Mouse (Mus musculus): Measurements from ENCODE around the gene Tlx3. TPM values are rescaled to one million over a fixed set of nuclear protein-coding genes. Genes with fewer than 3 reads are reported as not detected.

The Tlx3 gene
- not detected in 2 replicates for total RNA-seq (2017)

- ATAC-seq (replicated peaks in 1 of 2; ENCODE audit: insufficient read depth in 1 of 2, low FRiP score in 2 of 2, low TSS enrichment in 1 of 2, low read depth in 1 of 2, poor library complexity in 2 of 2, severe bottlenecking in 2 of 2) = no peak
Measured at GRCm38 (mm10) chr11:33203383-33204328, at the start of gene Tlx3. Gene Tlx3 (minus strand): TSS chr11:33203589.

GRCm38 (mm10) chr11:33240295-33240694, 36.9 kb upstream of the Tlx3 start:
- no peak for ATAC-seq (replicated peaks in 1 of 2; ENCODE audit: insufficient read depth in 1 of 2, low FRiP score in 2 of 2, low TSS enrichment in 1 of 2, low read depth in 1 of 2, poor library complexity in 2 of 2, severe bottlenecking in 2 of 2)

DNA sequence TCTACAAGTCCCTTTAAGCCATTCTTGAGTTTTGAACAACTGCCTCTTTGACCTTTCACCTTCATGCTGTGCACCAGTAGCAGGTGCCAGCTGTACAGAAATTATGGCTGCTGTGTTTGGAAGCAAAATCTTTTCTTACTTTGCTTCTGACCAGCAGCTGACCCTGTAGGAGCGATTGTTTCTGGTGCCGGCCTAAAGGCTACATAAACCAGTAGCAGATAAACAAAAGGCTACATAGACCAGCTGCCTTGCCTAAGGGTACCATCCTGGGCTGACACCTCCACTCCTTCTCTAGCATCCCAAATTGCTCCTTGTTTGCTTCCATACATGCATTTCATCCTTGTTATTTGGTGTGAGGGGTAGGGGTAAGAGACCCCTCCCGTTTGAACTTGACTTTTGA, 30.7 kb upstream of the Tlx3 start:
- ATAC-seq (replicated peaks in 1 of 2; ENCODE audit: insufficient read depth in 1 of 2, low FRiP score in 2 of 2, low TSS enrichment in 1 of 2, low read depth in 1 of 2, poor library complexity in 2 of 2, severe bottlenecking in 2 of 2) = no peak

DNA sequence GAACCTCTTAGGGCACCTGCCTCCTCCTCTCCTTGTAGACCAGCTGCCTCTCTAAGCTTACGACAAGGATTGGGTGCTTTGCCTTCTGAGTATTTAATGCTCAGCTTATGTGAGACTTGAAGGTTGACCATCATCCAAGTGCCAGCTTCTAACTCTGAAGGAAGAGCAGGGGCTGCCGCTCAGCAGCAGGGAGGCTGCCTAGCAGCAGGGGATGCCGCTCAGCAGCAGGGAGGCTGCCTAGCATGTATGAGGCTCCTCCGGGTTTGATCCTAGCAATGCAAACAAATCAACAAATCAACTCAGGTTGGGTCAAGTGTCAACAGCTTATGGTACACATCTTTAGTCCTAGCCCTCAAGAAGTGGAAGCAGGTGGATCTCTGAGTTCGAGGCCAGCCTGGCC, 28.7 kb upstream of the Tlx3 start:
- no peak for ATAC-seq (replicated peaks in 1 of 2; ENCODE audit: insufficient read depth in 1 of 2, low FRiP score in 2 of 2, low TSS enrichment in 1 of 2, low read depth in 1 of 2, poor library complexity in 2 of 2, severe bottlenecking in 2 of 2)

DNA sequence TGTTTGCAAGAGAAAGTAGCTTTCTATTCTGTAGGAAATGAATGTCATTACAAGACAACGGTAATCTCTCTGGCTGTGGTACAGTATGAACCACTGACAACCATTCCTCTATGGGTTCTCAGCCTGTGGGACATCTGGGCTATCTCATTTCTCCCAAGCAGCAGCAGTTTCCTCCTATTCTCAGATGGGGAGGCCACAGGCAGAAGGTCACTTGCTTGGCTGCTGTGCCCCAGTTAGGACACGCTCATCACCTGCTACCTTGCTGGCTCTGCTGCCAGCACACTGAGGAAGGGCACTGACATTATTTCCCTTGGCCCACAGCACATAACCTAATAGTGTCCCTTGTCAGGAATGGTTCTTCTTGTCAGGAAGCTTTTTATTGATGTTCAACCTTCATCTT, 24.8 kb upstream of the Tlx3 start:
- no peak for ATAC-seq (replicated peaks in 1 of 2; ENCODE audit: insufficient read depth in 1 of 2, low FRiP score in 2 of 2, low TSS enrichment in 1 of 2, low read depth in 1 of 2, poor library complexity in 2 of 2, severe bottlenecking in 2 of 2)

DNA sequence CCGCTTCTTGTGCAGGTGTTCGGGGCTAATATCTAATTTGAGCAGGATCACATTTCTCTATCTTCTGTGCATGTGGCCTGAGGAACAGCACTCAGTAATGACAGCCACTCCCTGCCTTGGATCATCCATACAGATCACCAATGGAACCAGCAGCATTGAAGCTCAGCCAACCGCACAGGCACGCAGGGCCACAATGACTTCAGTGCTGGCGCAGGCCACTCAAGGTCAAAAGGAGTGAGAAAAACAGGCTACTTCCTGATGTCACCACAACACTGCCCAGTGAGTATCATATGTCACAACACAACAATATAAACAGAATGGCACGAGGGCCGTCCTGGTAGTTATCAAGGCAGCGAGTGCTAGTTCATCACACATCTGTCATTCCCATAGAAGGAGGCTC, 23.1 kb upstream of the Tlx3 start:
- no peak for ATAC-seq (replicated peaks in 1 of 2; ENCODE audit: insufficient read depth in 1 of 2, low FRiP score in 2 of 2, low TSS enrichment in 1 of 2, low read depth in 1 of 2, poor library complexity in 2 of 2, severe bottlenecking in 2 of 2)

DNA sequence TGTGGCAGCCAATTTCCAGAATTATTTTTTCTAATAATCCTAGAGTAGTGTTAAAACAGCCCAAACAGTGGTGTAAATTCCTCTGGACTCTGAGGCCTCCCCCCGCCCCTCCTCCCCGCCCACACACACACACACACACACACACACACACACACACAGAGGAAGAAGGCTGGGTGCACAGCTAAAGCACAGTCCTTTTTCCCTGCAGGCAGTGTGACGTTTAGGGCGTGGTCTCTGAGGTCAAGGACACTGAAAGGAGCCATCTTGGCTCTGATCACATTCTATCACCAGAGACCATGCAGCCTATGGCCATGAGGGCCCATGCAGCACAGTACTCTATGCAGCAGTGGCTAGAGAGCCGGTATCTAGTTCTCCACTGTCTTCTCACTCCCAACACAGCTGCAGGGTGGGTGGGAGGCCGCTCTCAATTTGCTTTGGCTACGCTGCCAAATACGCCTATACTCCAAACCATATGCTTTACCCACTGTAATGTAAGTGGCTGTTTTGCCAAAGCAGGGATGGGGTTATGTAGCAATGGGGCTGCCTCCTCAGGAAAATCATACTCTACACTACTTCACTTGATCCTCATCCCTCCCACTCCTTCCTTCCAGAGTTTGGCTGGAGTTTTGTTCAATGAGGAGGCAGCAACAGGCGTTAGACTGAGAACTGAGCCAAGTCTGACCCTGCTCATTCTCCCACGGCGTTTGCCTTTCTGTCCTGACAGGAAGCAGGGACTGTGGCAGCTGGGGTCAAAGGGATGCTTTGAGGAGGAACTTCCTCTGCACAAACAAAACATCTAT, 18.4 kb upstream of the Tlx3 start:
- ATAC-seq (replicated peaks in 1 of 2; ENCODE audit: insufficient read depth in 1 of 2, low FRiP score in 2 of 2, low TSS enrichment in 1 of 2, low read depth in 1 of 2, poor library complexity in 2 of 2, severe bottlenecking in 2 of 2) = no peak

- no peak for ATAC-seq (replicated peaks in 1 of 2; ENCODE audit: insufficient read depth in 1 of 2, low FRiP score in 2 of 2, low TSS enrichment in 1 of 2, low read depth in 1 of 2, poor library complexity in 2 of 2, severe bottlenecking in 2 of 2)
Measured at GRCm38 (mm10) chr11:33220763-33221162, 17.4 kb upstream of the Tlx3 start.

DNA sequence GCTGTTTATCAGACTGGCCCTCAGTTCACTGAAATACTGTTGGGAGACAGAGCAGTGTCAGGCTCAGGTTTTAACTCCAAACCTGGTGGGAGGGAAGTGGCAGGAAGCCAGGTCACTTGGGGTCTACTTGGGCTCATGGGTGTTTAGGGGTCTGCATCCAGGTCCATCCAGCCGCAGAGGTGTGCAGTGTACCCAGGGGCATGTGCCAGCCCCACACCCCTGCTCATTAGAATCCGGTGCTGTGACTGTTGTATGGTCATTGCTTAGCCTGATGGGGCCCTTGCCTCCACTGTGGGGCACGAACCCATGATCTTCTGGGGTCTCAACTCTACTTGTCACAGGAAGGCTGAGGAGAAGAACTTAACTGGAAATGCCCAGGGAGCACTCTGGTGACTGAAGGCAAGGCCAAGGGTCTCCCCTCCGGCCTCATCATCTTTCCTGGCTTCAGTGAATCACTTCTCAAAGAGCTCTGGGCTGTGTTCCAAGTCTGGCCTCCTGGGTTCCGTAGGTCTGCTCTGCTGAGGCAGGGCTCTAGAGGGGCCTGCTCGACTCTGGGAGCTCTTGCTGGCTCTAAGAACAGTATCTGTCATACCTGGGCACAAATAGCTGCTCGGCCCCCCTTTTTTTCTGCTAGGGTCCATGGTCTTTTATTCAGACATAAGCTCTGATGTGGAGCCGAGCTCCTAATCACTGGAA, 14.1 kb upstream of the Tlx3 start:
- no peak for ATAC-seq (replicated peaks in 1 of 2; ENCODE audit: insufficient read depth in 1 of 2, low FRiP score in 2 of 2, low TSS enrichment in 1 of 2, low read depth in 1 of 2, poor library complexity in 2 of 2, severe bottlenecking in 2 of 2)

DNA sequence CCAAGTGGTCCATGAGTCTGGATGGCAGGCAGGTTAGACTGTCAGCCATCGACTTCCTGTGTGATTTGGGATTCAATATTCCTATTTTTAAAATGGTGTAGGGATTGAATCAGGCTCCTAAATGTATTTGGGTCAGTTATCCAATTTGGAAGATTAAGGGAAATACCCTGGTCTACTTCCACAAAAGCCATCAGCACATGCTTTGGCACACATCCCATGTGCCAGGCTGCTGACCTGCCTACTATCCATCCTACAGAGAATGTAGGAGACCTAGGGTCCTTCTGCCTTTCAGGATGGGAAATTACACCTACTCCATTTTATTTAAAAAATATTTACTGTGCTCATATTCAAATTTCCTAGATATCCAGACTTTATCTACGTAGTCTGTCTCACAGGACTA, 4.0 kb upstream of the Tlx3 start:
- no peak for ATAC-seq (replicated peaks in 1 of 2; ENCODE audit: insufficient read depth in 1 of 2, low FRiP score in 2 of 2, low TSS enrichment in 1 of 2, low read depth in 1 of 2, poor library complexity in 2 of 2, severe bottlenecking in 2 of 2)

GRCm38 (mm10) chr11:33204966-33205365, 1.6 kb upstream of the Tlx3 start:
- no peak for ATAC-seq (replicated peaks in 1 of 2; ENCODE audit: insufficient read depth in 1 of 2, low FRiP score in 2 of 2, low TSS enrichment in 1 of 2, low read depth in 1 of 2, poor library complexity in 2 of 2, severe bottlenecking in 2 of 2)

DNA sequence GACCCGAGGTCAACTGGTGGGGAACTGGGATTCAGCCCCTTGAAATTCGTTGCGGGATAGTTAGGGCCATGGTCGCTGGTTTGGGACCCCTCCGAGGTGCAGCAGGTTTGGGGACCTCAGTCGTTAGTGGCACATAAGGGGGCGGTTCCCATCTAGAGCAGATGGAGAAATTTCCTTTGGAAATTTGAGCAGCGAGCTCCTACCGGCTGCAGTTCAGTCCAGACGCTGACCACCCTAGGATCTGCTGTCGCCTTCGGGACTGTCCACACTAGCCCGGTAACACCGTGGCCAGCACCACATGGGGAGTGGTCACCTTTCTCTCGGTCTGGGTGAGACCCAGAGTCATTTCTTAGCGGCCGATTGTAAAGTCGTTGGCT, 928 bp upstream of the Tlx3 start:
- no peak for ATAC-seq (replicated peaks in 1 of 2; ENCODE audit: insufficient read depth in 1 of 2, low FRiP score in 2 of 2, low TSS enrichment in 1 of 2, low read depth in 1 of 2, poor library complexity in 2 of 2, severe bottlenecking in 2 of 2)

- ATAC-seq (replicated peaks in 1 of 2; ENCODE audit: insufficient read depth in 1 of 2, low FRiP score in 2 of 2, low TSS enrichment in 1 of 2, low read depth in 1 of 2, poor library complexity in 2 of 2, severe bottlenecking in 2 of 2) = no peak
Measured at GRCm38 (mm10) chr11:33202972-33203371, 417 bp downstream of the Tlx3 start.

DNA sequence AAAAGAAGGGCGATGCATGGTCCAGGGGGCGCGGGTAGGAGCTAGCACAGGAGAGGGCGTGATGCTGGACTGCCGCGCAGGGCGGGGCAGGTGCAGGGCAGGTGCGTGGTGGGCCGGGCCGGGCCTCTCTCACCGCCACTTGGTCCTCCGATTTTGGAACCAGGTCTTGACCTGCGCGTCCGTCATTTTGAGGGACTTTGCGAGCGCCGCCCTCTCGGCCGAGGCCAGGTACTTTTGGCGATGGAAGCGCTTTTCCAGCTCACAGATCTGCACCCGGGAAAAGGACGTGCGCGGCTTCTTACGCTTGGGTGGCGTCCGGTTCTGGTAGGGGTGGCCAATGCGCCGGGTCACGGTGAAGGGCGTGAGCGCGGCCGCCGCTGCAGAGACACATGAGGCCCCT, 1.1 kb downstream of the Tlx3 start:
- ATAC-seq (replicated peaks in 1 of 2; ENCODE audit: insufficient read depth in 1 of 2, low FRiP score in 2 of 2, low TSS enrichment in 1 of 2, low read depth in 1 of 2, poor library complexity in 2 of 2, severe bottlenecking in 2 of 2) = no peak

- ATAC-seq (replicated peaks in 1 of 2; ENCODE audit: insufficient read depth in 1 of 2, low FRiP score in 2 of 2, low TSS enrichment in 1 of 2, low read depth in 1 of 2, poor library complexity in 2 of 2, severe bottlenecking in 2 of 2) = no peak
Measured at GRCm38 (mm10) chr11:33201626-33202010, 1.8 kb downstream of the Tlx3 start.

- peak; percentile 4 to 6; a peak in 1 of 4 replicates for ATAC-seq (replicated peaks in 1 of 2; ENCODE audit: insufficient read depth in 1 of 2, low FRiP score in 2 of 2, low TSS enrichment in 1 of 2, low read depth in 1 of 2, poor library complexity in 2 of 2, severe bottlenecking in 2 of 2)
Measured at GRCm38 (mm10) chr11:33200764-33201625, 2.4 kb downstream of the Tlx3 start.

All from hematopoietic stem cell, adult 5-6 weeks (primary cell).